Mouse (Mus musculus) lung, postnatal 0 days (tissue): ENCODE measurements at regions not wholly inside any gene's neighbourhood (a gene's known extent, or its start where the extent isn't known, plus 50 kb on each side); places are given as distances from the start of the nearest gene placed in this dataset.

Experiments used
- CTCF ChIP-seq: IDR thresholded peaks from 2 replicates; pipeline ENCODE4 v1.5.1; 2016; ENCODE audit warnings: antibody characterized with exemption, mild to moderate bottlenecking
- EP300 ChIP-seq: IDR thresholded peaks from 2 replicates; pipeline ENCODE4 v1.6.1; 2016; ENCODE audit warnings: antibody characterized with exemption, mild to moderate bottlenecking, control low read depth

DNA sequence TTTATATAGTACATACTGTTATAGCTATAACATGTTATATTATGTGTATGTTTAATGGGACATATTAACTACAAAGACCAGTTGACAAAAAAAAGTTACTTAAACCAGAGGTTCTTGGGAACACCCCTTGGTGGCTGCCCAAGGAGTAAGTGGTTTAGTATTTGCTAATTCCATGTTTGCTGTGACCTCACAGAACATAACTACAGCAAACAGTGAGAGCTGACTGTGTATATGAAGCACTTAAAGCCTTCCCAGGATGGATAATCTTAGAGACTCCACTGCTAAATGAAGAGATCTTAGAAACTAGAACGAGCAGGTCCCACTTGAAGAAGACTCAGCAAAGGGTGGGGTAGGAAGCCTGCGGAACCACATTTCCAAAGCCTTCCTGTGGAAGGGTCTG lies 263.9 kb downstream of the Gm19410 start:
- no peak for TF ChIP-seq EP300
- no peak for TF ChIP-seq CTCF
